Mouse (Mus musculus) monocyte, adult 2 months (primary cell): Measurements from ENCODE around the gene Ric8a.

Source experiments
- DNase-seq, 2 experiments: peaks; one replicate each; pipeline ENCODE4 v3.0.0; 2022; ENCODE audit warnings: low spot score in 2 of 2, low read depth in 1 of 2

Ric8a gene

GRCm38 (mm10) chr7:140845683-140846082, 11.1 kb upstream of the Ric8a start:
- no peak for DNase-seq

- no peak for DNase-seq
These were observed 10.1 kb upstream of the Ric8a start for GRCm38 (mm10) chr7:140846676-140847075.

DNA sequence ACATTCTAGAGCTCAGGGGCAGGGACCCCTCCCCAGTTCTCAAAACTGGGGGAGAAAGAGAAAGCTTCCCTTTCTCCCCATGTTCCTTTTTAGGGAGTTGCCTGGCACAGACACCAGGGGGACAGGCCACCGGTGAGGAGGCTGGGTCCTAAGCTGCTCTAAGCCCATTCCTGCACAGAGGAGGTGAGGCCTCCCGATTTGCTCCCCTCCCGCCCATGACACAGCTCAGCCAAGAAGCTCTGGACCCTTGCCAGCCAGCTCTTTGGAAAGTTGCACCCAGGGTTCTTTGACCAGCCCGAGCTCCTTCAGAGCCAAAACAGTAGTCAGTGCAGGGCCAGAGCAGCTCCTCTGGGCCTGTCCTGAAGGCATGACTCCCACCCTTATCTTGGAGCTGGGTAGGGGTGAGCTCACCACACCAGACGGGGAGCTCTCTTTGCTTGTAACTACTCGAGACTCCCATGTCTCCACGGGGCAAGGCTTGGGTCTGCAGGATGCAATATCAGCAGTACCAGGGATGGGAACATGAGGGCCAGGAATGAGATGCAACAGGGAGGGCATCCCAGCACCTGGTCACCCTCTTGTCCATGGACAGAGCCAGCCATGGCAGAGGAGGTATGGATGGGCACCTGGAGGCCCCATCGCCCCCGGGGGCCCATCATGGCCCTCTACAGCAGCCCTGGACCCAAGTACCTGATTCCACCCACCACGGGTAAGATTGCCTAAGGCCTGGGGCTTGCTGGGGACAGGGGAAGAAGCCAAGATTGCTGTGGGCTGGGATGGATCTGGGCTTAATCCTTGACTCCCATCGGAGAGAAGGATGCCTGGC, 8.8 kb upstream of the Ric8a start, which contains the start of gene Odf3:
Gene Odf3 (plus strand): TSS at position 51 of the 826 bp plus-strand sequence.
- DNase-seq = no peak

DNA sequence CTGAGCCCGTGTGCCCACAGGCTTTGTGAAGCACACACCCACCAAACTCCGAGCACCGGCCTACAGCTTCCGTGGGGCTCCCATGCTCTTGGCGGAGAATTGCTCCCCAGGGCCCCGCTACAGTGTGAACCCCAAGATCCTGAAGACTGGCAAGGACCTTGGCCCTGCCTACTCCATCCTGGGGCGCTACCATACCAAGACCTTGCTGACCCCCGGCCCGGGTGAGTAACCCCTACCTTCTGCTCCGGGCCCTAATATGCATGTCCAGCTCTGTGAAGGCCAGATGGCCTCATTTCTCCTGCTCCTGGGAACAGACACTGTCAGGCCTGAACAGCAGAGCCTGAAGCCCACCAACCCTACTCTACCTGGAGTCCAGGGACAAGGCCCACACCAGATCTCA, 8.2 kb upstream of the Ric8a start:
- no peak for DNase-seq

DNA sequence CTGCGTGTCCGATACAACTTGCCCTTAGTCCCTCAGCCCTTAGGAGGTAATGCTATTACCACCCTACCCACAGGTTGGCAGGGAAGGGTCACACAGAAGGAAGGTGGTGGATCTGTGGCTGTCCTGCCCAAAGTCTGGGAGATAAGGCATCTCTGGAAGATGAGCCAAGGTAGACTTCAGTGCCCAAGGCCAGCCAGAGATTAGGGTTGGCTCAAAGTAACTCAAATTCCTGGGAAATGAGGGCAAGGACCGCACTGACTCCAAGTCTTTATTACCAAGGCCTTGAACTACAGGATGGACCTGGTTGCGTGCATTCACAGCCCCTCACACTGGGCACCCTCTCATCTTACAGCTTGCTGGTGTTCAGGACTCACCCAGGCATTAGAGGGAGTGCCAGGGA, 4.8 kb upstream of the Ric8a start:
- DNase-seq = no peak

GRCm38 (mm10) chr7:140853386-140853785, 3.4 kb upstream of the Ric8a start:
- no peak for DNase-seq

DNA sequence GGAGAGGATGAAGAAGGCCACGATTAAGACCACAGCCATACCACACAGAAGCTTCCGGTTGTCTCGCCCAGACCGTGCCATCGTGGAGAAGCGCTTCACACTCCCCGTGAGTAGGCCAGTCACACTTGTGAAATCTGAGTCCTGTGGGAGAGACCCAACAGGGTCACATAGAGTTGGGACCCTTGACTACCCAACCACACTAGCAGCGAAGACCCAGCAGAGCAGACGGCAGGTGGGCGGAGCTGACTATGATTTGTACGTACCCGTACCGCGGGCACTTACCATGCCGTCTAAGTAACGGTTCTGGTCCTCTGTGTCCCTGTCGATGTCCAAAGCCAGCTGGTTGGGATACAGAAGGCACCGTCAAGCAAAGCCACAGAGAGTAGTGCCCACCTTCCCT, 2.3 kb upstream of the Ric8a start:
- DNase-seq = no peak

- DNase-seq = no peak
These were observed 1.6 kb upstream of the Ric8a start for GRCm38 (mm10) chr7:140855181-140855580.

GRCm38 (mm10) chr7:140855860-140856784, 635 bp upstream of the Ric8a start, which contains the start of gene Gm45785:
Gm45785 (minus strand) TSS chr7:140856331.
- DNase-seq = peak; percentile 62 to 73

- no peak for DNase-seq
These were observed 1.1 kb downstream of the Ric8a start, which contains the start of gene Bet1l for GRCm38 (mm10) chr7:140857550-140858505. Bet1l (minus strand) TSS chr7:140857577.

DNA sequence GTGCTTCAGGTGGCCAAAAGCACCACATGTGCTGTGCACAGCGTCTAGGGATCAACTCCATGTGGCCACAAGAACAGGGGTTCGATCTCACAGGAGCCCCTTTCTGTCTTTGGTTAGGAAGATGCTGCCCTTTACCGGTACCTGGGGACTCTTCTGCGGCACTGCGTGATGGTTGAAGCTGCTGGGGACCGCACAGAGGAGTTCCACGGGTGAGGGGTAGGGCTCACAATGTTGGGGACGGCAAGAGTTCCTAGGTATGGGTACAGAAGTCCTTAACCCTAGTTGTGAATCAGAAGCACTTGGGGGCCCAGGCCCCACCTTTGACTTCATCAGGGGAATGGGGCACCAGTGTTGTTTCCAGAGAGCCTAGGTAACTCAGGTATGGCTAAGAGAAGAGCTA, 2.0 kb downstream of the Ric8a start:
- no peak for DNase-seq

DNA sequence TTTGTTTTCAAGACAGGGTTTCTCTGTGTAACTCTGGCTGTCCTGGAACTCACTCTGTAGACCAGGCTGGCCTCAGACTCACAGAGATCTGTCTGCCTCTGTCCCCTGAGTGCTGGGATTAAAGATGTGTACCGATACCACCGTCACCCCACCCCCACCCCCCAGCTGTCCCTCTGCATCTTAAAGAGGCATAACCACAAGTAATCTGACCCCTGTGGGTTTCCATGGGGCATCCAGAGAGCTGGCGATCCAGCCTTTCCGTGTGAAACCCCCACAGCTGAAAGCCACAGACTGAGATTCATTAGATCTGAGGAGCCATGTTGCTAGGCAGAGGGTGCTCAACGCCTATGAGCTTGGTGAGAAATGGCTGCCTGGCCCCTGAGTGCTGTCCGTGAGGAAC, 3.2 kb downstream of the Ric8a start:
- DNase-seq = no peak

DNA sequence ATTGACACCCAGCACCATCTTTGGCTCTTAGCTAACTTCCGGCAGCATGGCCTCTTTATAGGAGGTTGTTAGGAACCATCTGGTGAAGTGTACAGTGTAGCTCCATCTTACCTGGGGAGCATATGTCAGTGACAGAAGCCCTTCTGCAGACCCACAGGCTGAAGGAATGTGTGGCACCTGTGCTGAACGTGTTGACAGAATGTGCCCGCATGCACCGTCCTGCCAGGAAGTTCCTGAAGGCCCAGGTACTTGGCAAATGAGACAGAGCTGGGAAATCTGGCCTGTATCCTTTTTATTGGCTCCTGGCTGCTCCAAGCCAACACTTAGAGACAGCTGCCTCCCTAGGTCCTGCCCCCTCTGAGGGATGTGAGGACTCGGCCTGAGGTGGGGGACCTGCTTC, 4.0 kb downstream of the Ric8a start:
- DNase-seq = no peak

- no peak for DNase-seq
These were observed 8.0 kb downstream of the Ric8a start for GRCm38 (mm10) chr7:140864761-140865160.

DNA sequence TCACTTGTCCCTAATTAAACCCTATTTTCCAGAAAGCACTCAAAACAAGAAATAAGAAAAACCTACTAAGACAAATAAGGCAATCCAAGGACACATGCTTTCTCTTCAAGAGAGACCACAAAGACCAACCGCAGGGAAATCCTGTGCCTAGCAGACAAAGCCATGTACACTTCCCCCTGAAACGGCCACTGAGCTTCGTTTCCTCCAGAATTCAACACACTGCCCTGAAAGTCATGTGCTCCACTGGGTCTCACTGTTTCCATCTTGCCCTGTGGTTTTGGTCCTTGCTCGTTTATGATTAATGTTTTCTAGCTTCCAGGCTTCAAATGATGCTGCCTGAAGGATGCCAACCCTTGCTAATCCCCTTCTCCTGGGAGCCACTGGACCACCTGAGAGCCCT, 17.5 kb downstream of the Ric8a start:
- DNase-seq = peak in 1 of 2 experiments; percentile 23

DNA sequence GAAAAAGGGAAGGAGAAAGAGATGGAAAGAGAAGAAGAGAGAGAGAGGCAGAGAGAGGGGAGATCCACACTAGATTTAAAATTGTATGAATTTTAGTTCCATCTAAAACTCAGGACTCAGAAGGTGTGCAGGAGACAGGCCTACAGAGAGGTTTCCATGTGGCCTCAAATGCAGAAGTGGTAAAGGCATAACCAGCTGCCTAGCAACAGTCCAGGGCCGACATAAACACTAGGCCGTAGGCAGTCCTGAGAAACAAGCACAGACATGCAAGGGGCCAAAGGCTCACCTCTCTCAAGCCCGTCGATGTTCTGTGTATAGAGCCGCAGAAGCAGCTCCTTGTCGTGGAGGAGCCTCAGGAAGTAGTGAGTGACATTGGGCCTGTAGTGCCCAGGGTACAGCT, 20.6 kb downstream of the Ric8a start:
- peak; percentile 26 to 37 for DNase-seq

GRCm38 (mm10) chr7:140879355-140879754, 22.6 kb downstream of the Ric8a start:
- DNase-seq = no peak

DNA sequence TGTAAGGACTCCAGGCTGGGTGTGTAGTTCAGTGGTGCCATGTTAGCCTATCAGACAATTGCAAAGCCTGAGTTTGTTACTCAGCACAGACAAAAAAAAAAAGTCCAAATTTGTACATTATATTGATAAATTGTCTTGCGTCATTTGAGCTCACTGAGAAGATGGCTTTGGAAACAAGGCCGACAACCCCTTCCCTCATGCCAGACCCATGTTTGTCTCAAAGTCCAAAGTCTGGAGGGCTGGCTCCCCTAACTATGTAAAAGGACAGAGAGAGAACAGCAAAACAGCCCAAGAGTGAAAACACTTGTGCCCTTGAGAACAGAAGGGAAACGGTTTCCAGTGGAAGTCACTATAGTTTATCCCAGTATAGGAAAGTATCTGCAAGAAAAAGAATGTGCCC, 23.7 kb downstream of the Ric8a start:
- no peak for DNase-seq

- DNase-seq = no peak
These were observed 24.2 kb downstream of the Ric8a start for GRCm38 (mm10) chr7:140880865-140881515.
